In the genomic region with DNA sequence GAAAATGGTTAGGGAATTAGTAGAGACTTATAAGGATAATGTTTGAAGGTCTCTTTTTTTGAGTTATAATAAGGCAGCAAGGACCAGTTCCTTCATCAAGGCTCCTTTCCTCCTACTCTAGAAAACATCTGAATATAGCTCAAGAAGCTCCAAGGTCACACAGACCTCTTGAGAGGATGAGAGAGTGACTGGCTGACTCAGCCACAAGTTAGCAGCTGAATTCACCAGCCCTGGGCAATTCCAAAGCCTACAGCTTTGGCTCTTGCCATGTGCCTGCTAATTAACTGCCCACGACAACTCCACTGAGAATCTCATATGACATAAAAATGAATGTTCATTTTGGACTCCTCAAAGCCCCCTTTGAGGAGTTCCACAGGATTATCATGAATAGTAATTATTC, we compare ENCODE assay signal across 19 mouse cellular contexts.
"Had no signal": no experiment of that assay in that cellular context is flagged by ENCODE, and none has a peak within 500 bp of the region (broad histone marks: within the 10 kb centered on the region; RNA-seq: fewer than 3 reads in every experiment).

No protein-coding gene starts in this region.

- H3K36me3 ChIP-seq: liver, embryonic 13.5 days; liver, embryonic 15.5 days; lung, embryonic 15.5 days; neural tube, embryonic 12.5 days; stomach, embryonic 15.5 days had no signal

- ATAC-seq: liver, postnatal 0 days; lung, postnatal 0 days had no signal

- H3K27ac ChIP-seq: liver, embryonic 13.5 days; liver, embryonic 15.5 days; lung, embryonic 15.5 days; macrophage; neural tube, embryonic 12.5 days; stomach, embryonic 15.5 days; stomach, postnatal 0 days had no signal

- H3K27me3 ChIP-seq: liver, embryonic 13.5 days; liver, embryonic 15.5 days; lung, embryonic 15.5 days; megakaryocyte, embryonic 14.5 days; neural tube, embryonic 12.5 days; stomach, embryonic 15.5 days had no signal

- H3K9me3 ChIP-seq: liver, embryonic 13.5 days; liver, embryonic 15.5 days; lung, embryonic 15.5 days; megakaryocyte, embryonic 14.5 days; neural tube, embryonic 12.5 days; stomach, embryonic 15.5 days had no signal

- DNase-seq: liver, embryonic 13.5 days; liver, postnatal 0 days; lung, adult 2 months; lung, postnatal 14 days; lung, postnatal 36 days; right cerebral cortex, postnatal 25 days; thymus, adult 2 months; thymus, postnatal 25 days; thymus, postnatal 4 days had no signal

- H3K9ac ChIP-seq: liver, embryonic 13.5 days; liver, embryonic 15.5 days; liver, postnatal 0 days; lung, embryonic 15.5 days; neural tube, embryonic 12.5 days; stomach, embryonic 15.5 days had no signal

- H3K4me3 ChIP-seq: liver, embryonic 13.5 days; liver, embryonic 15.5 days; lung, embryonic 15.5 days; megakaryocyte, embryonic 14.5 days; neural tube, embryonic 12.5 days; stomach, embryonic 15.5 days had no signal

- H3K4me2 ChIP-seq: liver, embryonic 11.5 days; liver, embryonic 13.5 days; liver, embryonic 15.5 days; lung, embryonic 15.5 days; midbrain, embryonic 11.5 days; neural tube, embryonic 12.5 days; stomach, embryonic 15.5 days had no signal

- H3K4me1 ChIP-seq: liver, embryonic 13.5 days; liver, embryonic 15.5 days; lung, embryonic 15.5 days; megakaryocyte, embryonic 14.5 days; neural tube, embryonic 12.5 days; stomach, embryonic 15.5 days had no signal
